Mouse (Mus musculus) monocyte, adult 2 months (primary cell): ENCODE measurements around the gene Slitrk1.

ENCODE experiments used
- DNase-seq, 2 experiments: peaks; one replicate each; pipeline ENCODE4 v3.0.0; 2022; ENCODE audit warnings: low spot score in 2 of 2, low read depth in 1 of 2

Gene Slitrk1

GRCm38 (mm10) chr14:108913714-108914263, at the start of gene Slitrk1:
Gene Slitrk1, minus strand, starts transcription at chr14:108914158.
- no peak for DNase-seq

- no peak for DNase-seq
Measured at GRCm38 (mm10) chr14:108935777-108936176, 21.8 kb upstream of the Slitrk1 start.

- no peak for DNase-seq
Measured at GRCm38 (mm10) chr14:108914336-108914735, 378 bp upstream of the Slitrk1 start.

- no peak for DNase-seq
Measured at GRCm38 (mm10) chr14:108912876-108913490, 975 bp downstream of the Slitrk1 start.

GRCm38 (mm10) chr14:108912021-108912875, 1.7 kb downstream of the Slitrk1 start:
- no peak for DNase-seq

GRCm38 (mm10) chr14:108911138-108911841, 2.7 kb downstream of the Slitrk1 start:
- DNase-seq: no peak

- DNase-seq: no peak
Measured at GRCm38 (mm10) chr14:108910449-108911137, 3.4 kb downstream of the Slitrk1 start.

GRCm38 (mm10) chr14:108909336-108909953, 4.5 kb downstream of the Slitrk1 start:
- no peak for DNase-seq

- no peak for DNase-seq
Measured at GRCm38 (mm10) chr14:108898601-108899000, 15.4 kb downstream of the Slitrk1 start.

- DNase-seq: no peak
Measured at GRCm38 (mm10) chr14:108895456-108895855, 18.5 kb downstream of the Slitrk1 start.

GRCm38 (mm10) chr14:108867816-108868215, 46.1 kb downstream of the Slitrk1 start:
- DNase-seq: no peak

GRCm38 (mm10) chr14:108864631-108865030, 49.3 kb downstream of the Slitrk1 start:
- no peak for DNase-seq

- DNase-seq: no peak
Measured at GRCm38 (mm10) chr14:108859310-108859709, 54.6 kb downstream of the Slitrk1 start.
